Mouse (Mus musculus) heart, postnatal 25 days (tissue): ENCODE measurements at regions not wholly inside any gene's neighbourhood (a gene's known extent, or its start where the extent isn't known, plus 50 kb on each side); places are given as distances from the start of the nearest gene placed in this dataset.

Source experiments
- DNase-seq: peaks from one replicate; pipeline ENCODE4 v3.0.0; 2022; ENCODE audit warnings: low spot score
- intact Hi-C: fragments of 180-260 bp; cut with DNase I; formaldehyde crosslinking; loops from one replicate; pipeline ENCODE4 v1.15.1; 2025

- intact Hi-C loops, result no loop called here
- DNase-seq, result no peak
These were observed 188.7 kb downstream of the Cdc5l start for GRCm38 (mm10) chr17:45244870-45245269.

GRCm38 (mm10) chr17:45243103-45243502 is 190.4 kb downstream of the Cdc5l start:
- DNase-seq, result no peak
- intact Hi-C loops, result no loop called here

GRCm38 (mm10) chr17:45242076-45242475 is 191.5 kb downstream of the Cdc5l start:
- intact Hi-C loops, result no loop called here
- no peak for DNase-seq

GRCm38 (mm10) chr17:45240963-45241543 is 192.5 kb downstream of the Cdc5l start:
- DNase-seq, result no peak

GRCm38 (mm10) chr17:45240545-45240944 is 193.0 kb downstream of the Cdc5l start:
- no peak for DNase-seq
- intact Hi-C loops, result no loop called here

More at GRCm38 (mm10) chr17:45240963-45241543, 192.5 kb downstream of the Cdc5l start:
- intact Hi-C loops, result no loop called here

- intact Hi-C loops, result no loop called here
These were observed 196.3 kb downstream of the Cdc5l start for GRCm38 (mm10) chr17:45237246-45237645.

GRCm38 (mm10) chr17:45235401-45235800 is 198.1 kb downstream of the Cdc5l start:
- no peak for DNase-seq
- intact Hi-C loops, result no loop called here

More at GRCm38 (mm10) chr17:45237246-45237645, 196.3 kb downstream of the Cdc5l start:
- no peak for DNase-seq

- intact Hi-C loops, result no loop called here
- no peak for DNase-seq
These were observed 200.7 kb downstream of the Cdc5l start for GRCm38 (mm10) chr17:45232874-45233273.

- no peak for DNase-seq
- intact Hi-C loops, result no loop called here
These were observed 206.3 kb downstream of the Cdc5l start for GRCm38 (mm10) chr17:45227190-45227589.

GRCm38 (mm10) chr17:45226486-45226885 is 207.1 kb downstream of the Cdc5l start:
- intact Hi-C loops, result no loop called here
- DNase-seq, result no peak

GRCm38 (mm10) chr17:45221625-45222024 is 211.9 kb downstream of the Cdc5l start:
- DNase-seq, result no peak
- intact Hi-C loops, result no loop called here

- intact Hi-C loops, result no loop called here
These were observed 216.4 kb downstream of the Cdc5l start for GRCm38 (mm10) chr17:45217126-45217525.

GRCm38 (mm10) chr17:45215067-45216049 is 218.2 kb downstream of the Cdc5l start:
- intact Hi-C loops, result no loop called here
- no peak for DNase-seq

More at GRCm38 (mm10) chr17:45217126-45217525, 216.4 kb downstream of the Cdc5l start:
- DNase-seq, result no peak

- DNase-seq, result no peak
- intact Hi-C loops, result no loop called here
These were observed 222.6 kb downstream of the Cdc5l start for GRCm38 (mm10) chr17:45210984-45211383.

GRCm38 (mm10) chr17:45209387-45209663 is 224.2 kb downstream of the Cdc5l start:
- intact Hi-C loops, result no loop called here

GRCm38 (mm10) chr17:45208596-45209386 is 224.7 kb downstream of the Cdc5l start:
- DNase-seq, result no peak
- intact Hi-C loops, result no loop called here

More at GRCm38 (mm10) chr17:45209387-45209663, 224.2 kb downstream of the Cdc5l start:
- no peak for DNase-seq

- DNase-seq, result no peak
- intact Hi-C loops, result no loop called here
These were observed 237.8 kb downstream of the Cdc5l start for GRCm38 (mm10) chr17:45195779-45196178.

GRCm38 (mm10) chr17:45194786-45195281 is 238.7 kb downstream of the Cdc5l start:
- DNase-seq, result no peak
- intact Hi-C loops, result no loop called here

- intact Hi-C loops, result no loop called here
- DNase-seq, result no peak
These were observed 240.0 kb downstream of the Cdc5l start for GRCm38 (mm10) chr17:45193456-45194025.

- intact Hi-C loops, result no loop called here
- DNase-seq, result no peak
These were observed 246.1 kb downstream of the Cdc5l start for GRCm38 (mm10) chr17:45187402-45187801.
